Mouse (Mus musculus) kidney, adult 2 months (tissue): Measurements from ENCODE around the gene Zfp592.

Experiments used
- CTCF ChIP-seq: fragments of 200-500 bp; conservative IDR thresholded peaks from 2 replicates; pipeline ENCODE4 v1.5.1; 2011; ENCODE audit warnings: low read depth, mild to moderate bottlenecking, control low read depth, low read length, moderate library complexity, mixed read lengths; ENCODE audit not compliant: insufficient read depth, insufficient read length
- POLR2A ChIP-seq: fragments of 200-500 bp; IDR thresholded peaks from one replicate; pipeline ENCODE4 v1.6.1; 2011; ENCODE audit warnings: low read depth, low read length, control low read depth

- no peak for TF ChIP-seq POLR2A
- TF ChIP-seq CTCF = no peak
Measured at GRCm38 (mm10) chr7:81022731-81023130, 29.2 kb downstream of the Zfp592 start.
